14 mouse cellular contexts compared by ENCODE assay signal in genomic region chr19:38027389-38027788, GRCm38 (mm10). TPM values are rescaled to one million over a fixed set of nuclear protein-coding genes. Genes with fewer than 3 reads are reported as not detected.
DNase-seq lines count a peak whose midpoint lies in the region; ATAC-seq and TF ChIP-seq lines count a peak whose summit lies in the region.
"Had no signal": no experiment of that assay in that cellular context is flagged by ENCODE, and none has a peak within 500 bp of the region (broad histone marks: within the 10 kb centered on the region; RNA-seq: fewer than 3 reads in every experiment).

No protein-coding gene starts in this region.

- H3K79me2 ChIP-seq in heart, adult 2 months (replicated peaks; ENCODE audit: control insufficient read depth, insufficient read depth, low read length): no peaks in the 10 kb centered on the region

- intact Hi-C loops in heart, adult 2 months (cut with DNase I): no loop called here

- no peak for TF ChIP-seq CTCF in heart, adult 2 months (IDR thresholded peaks at IDR 0.05)
- TF ChIP-seq CTCF in lung, postnatal 0 days (IDR thresholded peaks at IDR 0.05): no peak
- no peak for TF ChIP-seq CTCF in lung, adult 2 months (IDR thresholded peaks at IDR 0.05; ENCODE audit: insufficient read depth, low read length)

- ATAC-seq in kidney, embryonic 16.5 days (ENCODE audit: low FRiP score, low TSS enrichment): no peak
- ATAC-seq in lung, postnatal 0 days: no peak
- ATAC-seq in stomach, embryonic 16.5 days (ENCODE audit: insufficient read depth, low FRiP score): no peak

- no peak overlapping the region for H3K4me2 ChIP-seq in kidney, embryonic 16.5 days (replicated peaks; ENCODE audit: low read depth, low read length)
- H3K4me2 ChIP-seq in lung, postnatal 0 days (replicated peaks; ENCODE audit: low read depth, low read length): peak overlapping the region; percentile 37
- no peak overlapping the region for H3K4me2 ChIP-seq in stomach, embryonic 16.5 days (ENCODE audit: low read depth, low read length)
- H3K4me2 ChIP-seq: embryonic facial prominence, embryonic 15.5 days; forebrain, embryonic 12.5 days had no signal

- peaks cover 20% of the 10 kb centered on the region for H3K4me1 ChIP-seq in heart, adult 2 months (ENCODE audit: control insufficient read depth, insufficient read depth, low read length)
- peaks cover 70% of the 10 kb centered on the region for H3K4me1 ChIP-seq in kidney, embryonic 16.5 days (ENCODE audit: insufficient read depth, low read length)
- peaks cover 52% of the 10 kb centered on the region for H3K4me1 ChIP-seq in lung, postnatal 0 days (ENCODE audit: insufficient read depth, low read depth, low read length)
- peaks cover 39% of the 10 kb centered on the region for H3K4me1 ChIP-seq in lung, adult 2 months (ENCODE audit: control insufficient read depth, insufficient read depth, low read length)
- H3K4me1 ChIP-seq in stomach, embryonic 16.5 days (ENCODE audit: control insufficient read depth, insufficient read depth, low read length): peaks cover 69% of the 10 kb centered on the region

- H3K27ac ChIP-seq in heart, adult 2 months: peak overlapping the region; percentile 64
- H3K27ac ChIP-seq in kidney, embryonic 16.5 days (ENCODE audit: low read length): peak overlapping the region; percentile 94
- peak overlapping the region; percentile 94 for H3K27ac ChIP-seq in lung, postnatal 0 days (ENCODE audit: low read length)
- H3K27ac ChIP-seq in stomach, embryonic 16.5 days (ENCODE audit: low read length): peak overlapping the region; percentile 68; the same call in 1 of the 2 replicates
- H3K27ac ChIP-seq: embryonic facial prominence, embryonic 15.5 days; forebrain, embryonic 12.5 days had no signal

- no peak overlapping the region for H3K4me3 ChIP-seq in heart, adult 2 months
- H3K4me3 ChIP-seq in kidney, embryonic 16.5 days (ENCODE audit: low read length): no peak overlapping the region
- no peak overlapping the region for H3K4me3 ChIP-seq in lung, postnatal 0 days (ENCODE audit: low read depth, low read length)
- no peak overlapping the region for H3K4me3 ChIP-seq in lung, adult 2 months (replicated peaks; ENCODE audit: extremely low read depth, low read depth, low read length)
- H3K4me3 ChIP-seq in stomach, embryonic 16.5 days (replicated peaks; ENCODE audit: low read length): no peak overlapping the region
- H3K4me3 ChIP-seq: embryonic facial prominence, embryonic 15.5 days; forebrain, embryonic 12.5 days; left cerebral cortex, adult 2 months had no signal

- no peak overlapping the region for H3K9ac ChIP-seq in heart, adult 2 months (ENCODE audit: low read depth, low read length)
- no peak overlapping the region for H3K9ac ChIP-seq in kidney, embryonic 16.5 days (replicated peaks; ENCODE audit: low read length)
- peak overlapping the region; percentile 17; the same call in 1 of the 2 replicates for H3K9ac ChIP-seq in lung, postnatal 0 days (replicated peaks; ENCODE audit: low read depth)
- H3K9ac ChIP-seq in stomach, embryonic 16.5 days (ENCODE audit: low read length): no peak overlapping the region
- H3K9ac ChIP-seq: embryonic facial prominence, embryonic 15.5 days; forebrain, embryonic 12.5 days had no signal

- no peak for TF ChIP-seq POLR2A in heart, adult 2 months (IDR thresholded peaks at IDR 0.05; ENCODE audit: insufficient read depth, low read depth, low read length)
- no peak for TF ChIP-seq POLR2A in lung, adult 2 months (IDR thresholded peaks at IDR 0.05; ENCODE audit: borderline replicate concordance, extremely low read depth, low read depth, low read length)

- H3K27me3 ChIP-seq in heart, adult 2 months (ENCODE audit: control insufficient read depth, insufficient read depth, low read length): no peaks in the 10 kb centered on the region
- no peaks in the 10 kb centered on the region for H3K27me3 ChIP-seq in kidney, embryonic 16.5 days (ENCODE audit: insufficient read depth, low read length)
- no peaks in the 10 kb centered on the region for H3K27me3 ChIP-seq in lung, postnatal 0 days (replicated peaks; ENCODE audit: insufficient read depth, low read length)
- no peaks in the 10 kb centered on the region for H3K27me3 ChIP-seq in stomach, embryonic 16.5 days (ENCODE audit: control insufficient read depth, insufficient read depth, low read length)
- H3K27me3 ChIP-seq: CH12.LX; embryonic facial prominence, embryonic 15.5 days had no signal

- DNase-seq in heart, adult 2 months: no peak
- DNase-seq in heart, adult 18-20 months: no peak
- DNase-seq in kidney, adult 8-10 months: no peak
- DNase-seq in lung, postnatal 0 days (ENCODE audit: low spot score): peak; percentile 67
- no peak for DNase-seq in lung, adult 2 months
- DNase-seq in frontal cortex, postnatal 25 days (ENCODE audit: low spot score in 2 of 2): no peak
- DNase-seq: cerebellum, adult 9-10 months; thymus, postnatal 36 days had no signal

- no peaks in the 10 kb centered on the region; the same call in 1 of the 2 replicates for H3K36me3 ChIP-seq in heart, adult 2 months (ENCODE audit: control insufficient read depth, insufficient read depth, low read length)
- H3K36me3 ChIP-seq in kidney, embryonic 16.5 days (ENCODE audit: insufficient read depth, low read length): no peaks in the 10 kb centered on the region
- no peaks in the 10 kb centered on the region for H3K36me3 ChIP-seq in lung, postnatal 0 days (ENCODE audit: insufficient read depth, low read length)
- H3K36me3 ChIP-seq in stomach, embryonic 16.5 days (ENCODE audit: control insufficient read depth, insufficient read depth, low read length): no peaks in the 10 kb centered on the region
- H3K36me3 ChIP-seq: embryonic facial prominence, embryonic 15.5 days; forebrain, embryonic 12.5 days had no signal

- TF ChIP-seq EP300 in heart, adult 2 months (IDR thresholded peaks at IDR 0.05; ENCODE audit: insufficient read depth, low read depth, low read length): no peak
- 0 out of 2 replicates have a peak, but pooled peaks have one; percentile 18 for TF ChIP-seq EP300 in lung, postnatal 0 days (IDR thresholded peaks at IDR 0.05)

- no peaks in the 10 kb centered on the region for H3K9me3 ChIP-seq in kidney, embryonic 16.5 days (ENCODE audit: low read length)
- H3K9me3 ChIP-seq in lung, postnatal 0 days (ENCODE audit: low read length): no peaks in the 10 kb centered on the region
- H3K9me3 ChIP-seq in stomach, embryonic 16.5 days (replicated peaks; ENCODE audit: control insufficient read depth, low read length): no peaks in the 10 kb centered on the region
- H3K9me3 ChIP-seq: embryonic facial prominence, embryonic 15.5 days; forebrain, embryonic 12.5 days had no signal

- WGBS in heart, adult 2 months: 86% methylated on average over 6 of the region's 6 CpGs
- 72% methylated on average over 6 of the region's 6 CpGs for WGBS in kidney, embryonic 16.5 days
- 55% methylated on average over 6 of the region's 6 CpGs for WGBS in lung, postnatal 0 days
- 59% methylated on average over 6 of the region's 6 CpGs for WGBS in lung, adult 2 months
- WGBS in stomach, embryonic 16.5 days: 70% methylated on average over 6 of the region's 6 CpGs

RNA-seq across cellular contexts. Expression of gene Myof, which starts 16.0 kb away (rescaled TPM):
- total RNA-seq in heart, adult 2 months (2021): 1 to 10 TPM; 8.4 to 8.9 TPM
- polyA plus RNA-seq in heart, adult 2 months (2012; rRNA removed): 6.2 and 6.5 TPM in 2 replicates
- total RNA-seq in heart, adult 18-20 months (2021): 10 to 100 TPM in 1 of 2 experiments, 1 to 10 TPM in 1; 5.6 to 13.0 TPM
- polyA plus RNA-seq in kidney, embryonic 16.5 days (2015; fragmentation: Nextera tagmentation; extraction: Ambion mirVana): 20.9 and 21.0 TPM in 2 replicates
- polyA plus RNA-seq in lung, postnatal 0 days (2015; fragmentation: Nextera tagmentation; extraction: Ambion mirVana): 36.4 and 37.3 TPM in 2 replicates
- polyA plus RNA-seq in lung, adult 2 months (2012; rRNA removed): 46.7 and 51.8 TPM in 2 replicates
- 22.5 and 23.3 TPM in 2 replicates for polyA plus RNA-seq in stomach, embryonic 16.5 days (2015; fragmentation: Nextera tagmentation; extraction: Ambion mirVana)

RNA-seq across cellular contexts. Expression of gene Cep55, which starts 27.4 kb away (rescaled TPM):
- under 1 TPM; 0.27 to 0.44 TPM for total RNA-seq in heart, adult 2 months (2021)
- polyA plus RNA-seq in heart, adult 2 months (2012; rRNA removed): 0.18 and 0.20 TPM in 2 replicates
- total RNA-seq in heart, adult 18-20 months (2021): under 1 TPM; 0.23 to 0.37 TPM
- 28.2 and 30.3 TPM in 2 replicates for polyA plus RNA-seq in kidney, embryonic 16.5 days (2015; fragmentation: Nextera tagmentation; extraction: Ambion mirVana)
- 1.9 and 3.2 TPM in 2 replicates for polyA plus RNA-seq in lung, postnatal 0 days (2015; fragmentation: Nextera tagmentation; extraction: Ambion mirVana)
- polyA plus RNA-seq in lung, adult 2 months (2012; rRNA removed): 0.38 and 0.40 TPM in 2 replicates
- polyA plus RNA-seq in stomach, embryonic 16.5 days (2015; fragmentation: Nextera tagmentation; extraction: Ambion mirVana): 23.0 and 25.7 TPM in 2 replicates
